Comparison of ENCODE assay signal across 22 mouse cellular contexts in genomic region chr15:49560401-49560800, GRCm38 (mm10).
"Had no signal": no experiment of that assay in that cellular context is flagged by ENCODE, and none has a peak within 500 bp of the region (broad histone marks: within the 10 kb centered on the region; RNA-seq: fewer than 3 reads in every experiment).

No protein-coding gene starts in this region.

- H3K27me3 ChIP-seq: limb, embryonic 13.5 days; liver, embryonic 12.5 days; liver, embryonic 15.5 days; megakaryocyte, embryonic 14.5 days; neural tube, embryonic 13.5 days had no signal

- H3K9me3 ChIP-seq: limb, embryonic 10.5 days; limb, embryonic 13.5 days; liver, embryonic 12.5 days; liver, embryonic 15.5 days; megakaryocyte, embryonic 14.5 days; neural tube, embryonic 13.5 days had no signal

- H3K27ac ChIP-seq: kidney, postnatal 0 days; layer of hippocampus, adult 2 months; limb, embryonic 10.5 days; limb, embryonic 13.5 days; liver, embryonic 12.5 days; liver, embryonic 15.5 days; macrophage; neural tube, embryonic 13.5 days had no signal

- H3K4me3 ChIP-seq: layer of hippocampus, adult 2 months; limb, embryonic 10.5 days; limb, embryonic 13.5 days; liver, embryonic 12.5 days; liver, embryonic 15.5 days; megakaryocyte, embryonic 14.5 days; myocyte; neural tube, embryonic 13.5 days had no signal

- H3K4me1 ChIP-seq: limb, embryonic 10.5 days; limb, embryonic 13.5 days; liver, embryonic 12.5 days; liver, embryonic 15.5 days; megakaryocyte, embryonic 14.5 days; neural tube, embryonic 13.5 days had no signal

- DNase-seq: kidney, adult 2 months; kidney, postnatal 25 days; layer of hippocampus, adult 9-11 months; liver; lung, adult 18-20 months; lung, postnatal 14 days; midbrain, embryonic 14.5 days; thymus, adult 2 months; thymus, postnatal 14 days; thymus, postnatal 4 days had no signal

- H3K4me2 ChIP-seq: limb, embryonic 13.5 days; liver, embryonic 12.5 days; liver, embryonic 15.5 days; midbrain, embryonic 11.5 days; neural tube, embryonic 13.5 days had no signal

- H3K9ac ChIP-seq: limb, embryonic 13.5 days; liver, embryonic 12.5 days; liver, embryonic 15.5 days; neural tube, embryonic 13.5 days had no signal

- H3K36me3 ChIP-seq: limb, embryonic 10.5 days; limb, embryonic 13.5 days; liver, embryonic 12.5 days; liver, embryonic 15.5 days; neural tube, embryonic 13.5 days had no signal

- ATAC-seq: intestine, postnatal 0 days; liver, embryonic 12.5 days had no signal
